8 mouse cellular contexts compared by ENCODE assay signal in the genomic region with DNA sequence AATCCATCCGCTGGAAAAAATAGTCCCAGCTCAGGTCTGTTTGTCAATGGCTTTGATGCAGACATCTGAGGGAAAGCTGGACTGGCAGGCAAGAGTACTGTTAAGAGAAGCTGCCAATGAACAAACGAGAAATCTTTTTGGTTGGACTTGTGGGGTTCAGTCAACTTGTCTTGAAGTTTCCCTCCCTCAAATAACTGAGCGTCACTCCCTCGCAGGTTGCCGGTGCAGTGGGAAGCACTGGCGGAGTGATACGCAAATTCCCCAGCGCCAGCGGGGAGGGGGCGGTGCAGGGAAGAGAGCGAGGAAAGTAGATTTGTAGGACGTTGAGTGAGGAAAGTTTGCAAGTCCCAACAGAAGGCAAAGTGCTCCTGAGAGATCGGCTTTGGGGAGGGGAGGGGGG. TPM values are rescaled to one million over a fixed set of nuclear protein-coding genes. Genes with fewer than 3 reads are reported as not detected.
DNase-seq lines count a peak whose midpoint lies in the region; ATAC-seq and TF ChIP-seq lines count a peak whose summit lies in the region.

A gene (plus strand): TSS at position 276 of the 400 bp plus-strand sequence.

- H3K4me1 ChIP-seq in forebrain, embryonic 12.5 days: no peaks in the 10 kb centered on the region
- no peaks in the 10 kb centered on the region for H3K4me1 ChIP-seq in heart, embryonic 15.5 days (replicated peaks)
- H3K4me1 ChIP-seq in kidney, postnatal 0 days (replicated peaks; ENCODE audit: insufficient read depth, low read length): no peaks in the 10 kb centered on the region
- no peaks in the 10 kb centered on the region for H3K4me1 ChIP-seq in liver, embryonic 15.5 days (replicated peaks)
- no peaks in the 10 kb centered on the region for H3K4me1 ChIP-seq in neural tube, embryonic 11.5 days (ENCODE audit: control insufficient read depth, insufficient read depth, low read length)

- no peaks in the 10 kb centered on the region for H3K36me3 ChIP-seq in forebrain, embryonic 12.5 days (replicated peaks)
- H3K36me3 ChIP-seq in heart, embryonic 15.5 days: no peaks in the 10 kb centered on the region
- no peaks in the 10 kb centered on the region for H3K36me3 ChIP-seq in kidney, postnatal 0 days (ENCODE audit: insufficient read depth, low read length)
- H3K36me3 ChIP-seq in liver, embryonic 15.5 days (replicated peaks): no peaks in the 10 kb centered on the region
- H3K36me3 ChIP-seq in neural tube, embryonic 11.5 days (ENCODE audit: control insufficient read depth, insufficient read depth, low read length): no peaks in the 10 kb centered on the region

- peak; percentile 81 for DNase-seq in ES-CJ7 (ENCODE audit: low read depth, low spot score)
- peak; percentile 91 for DNase-seq in brain, embryonic 14.5 days (ENCODE audit: low read depth)
- DNase-seq in kidney, postnatal 0 days (ENCODE audit: low spot score): peak; percentile 84
- peak; percentile 84 for DNase-seq in neural tube, embryonic 11.5 days (ENCODE audit: low spot score)
- DNase-seq in urinary bladder, adult 2 months (ENCODE audit: low spot score): peak; percentile 38

- H3K4me3 ChIP-seq in forebrain, embryonic 12.5 days (replicated peaks): peak within 1 kb of the TSS; percentile 44
- H3K4me3 ChIP-seq in heart, embryonic 15.5 days: peak within 1 kb of the TSS; percentile 61
- peak within 1 kb of the TSS; percentile 47 for H3K4me3 ChIP-seq in kidney, postnatal 0 days (replicated peaks; ENCODE audit: low read depth, low read length)
- H3K4me3 ChIP-seq in liver, embryonic 15.5 days (replicated peaks): peak within 1 kb of the TSS; percentile 35
- peak within 1 kb of the TSS; percentile 39 for H3K4me3 ChIP-seq in neural tube, embryonic 11.5 days (ENCODE audit: low read depth, low read length)

- peaks cover 28% of the 10 kb centered on the region for H3K27me3 ChIP-seq in forebrain, embryonic 12.5 days
- no peaks in the 10 kb centered on the region for H3K27me3 ChIP-seq in heart, embryonic 15.5 days
- no peaks in the 10 kb centered on the region for H3K27me3 ChIP-seq in kidney, postnatal 0 days (ENCODE audit: insufficient read depth, low read length)
- H3K27me3 ChIP-seq in liver, embryonic 15.5 days: peaks cover 11% of the 10 kb centered on the region; the same call in 1 of the 2 replicates
- H3K27me3 ChIP-seq in neural tube, embryonic 11.5 days (ENCODE audit: control insufficient read depth, insufficient read depth, low read length): peaks cover 10% of the 10 kb centered on the region

- H3K27ac ChIP-seq in forebrain, embryonic 12.5 days: no peak within 1 kb of the TSS
- H3K27ac ChIP-seq in heart, embryonic 15.5 days: peak within 1 kb of the TSS; percentile 82
- H3K27ac ChIP-seq in kidney, postnatal 0 days: peak within 1 kb of the TSS; percentile 72
- H3K27ac ChIP-seq in liver, embryonic 15.5 days (replicated peaks): no peak within 1 kb of the TSS
- H3K27ac ChIP-seq in neural tube, embryonic 11.5 days (ENCODE audit: low read depth, low read length): no peak within 1 kb of the TSS

- WGBS in forebrain, embryonic 12.5 days: 17% methylated on average over 12 of the region's 13 CpGs
- 10% methylated on average over 13 of the region's 13 CpGs for WGBS in heart, embryonic 15.5 days
- 29% methylated on average over 12 of the region's 13 CpGs for WGBS in kidney, postnatal 0 days
- WGBS in liver, embryonic 15.5 days (ENCODE audit: insufficient replicate concordance): 14% methylated on average over 11 of the region's 13 CpGs
- 15% methylated on average over 13 of the region's 13 CpGs for WGBS in neural tube, embryonic 11.5 days

- H3K4me2 ChIP-seq in forebrain, embryonic 12.5 days: peak within 1 kb of the TSS; percentile 58
- peak within 1 kb of the TSS; percentile 65 for H3K4me2 ChIP-seq in heart, embryonic 15.5 days
- H3K4me2 ChIP-seq in kidney, postnatal 0 days (ENCODE audit: low read length): peak within 1 kb of the TSS; percentile 59
- H3K4me2 ChIP-seq in liver, embryonic 15.5 days: peak within 1 kb of the TSS; percentile 53
- peak within 1 kb of the TSS; percentile 51 for H3K4me2 ChIP-seq in neural tube, embryonic 11.5 days (ENCODE audit: low read depth)

- no peak for TF ChIP-seq POLR2A in brain, embryonic 14.5 days (IDR thresholded peaks at IDR 0.05; ENCODE audit: borderline replicate concordance, extremely low read depth, insufficient read depth, insufficient read length, poor library complexity, severe bottlenecking)

- ATAC-seq in forebrain, embryonic 12.5 days (ENCODE audit: low FRiP score): peak; percentile 92
- ATAC-seq in heart, embryonic 15.5 days (replicated peaks; ENCODE audit: insufficient number of reproducible peaks, insufficient read depth, low FRiP score, low read depth): peak; percentile 81
- ATAC-seq in kidney, postnatal 0 days (replicated peaks; ENCODE audit: low FRiP score, low read depth): peak; percentile 86
- ATAC-seq in liver, embryonic 15.5 days (ENCODE audit: insufficient read depth): no peak; the same call in 1 of the 2 replicates
- peak; percentile 73 for ATAC-seq in neural tube, embryonic 11.5 days (ENCODE audit: insufficient read depth, low FRiP score, low TSS enrichment)

- no peaks in the 10 kb centered on the region for H3K9me3 ChIP-seq in forebrain, embryonic 12.5 days
- no peaks in the 10 kb centered on the region for H3K9me3 ChIP-seq in heart, embryonic 15.5 days (replicated peaks)
- no peaks in the 10 kb centered on the region for H3K9me3 ChIP-seq in kidney, postnatal 0 days (replicated peaks; ENCODE audit: low read length)
- H3K9me3 ChIP-seq in liver, embryonic 15.5 days (replicated peaks): no peaks in the 10 kb centered on the region
- no peaks in the 10 kb centered on the region for H3K9me3 ChIP-seq in neural tube, embryonic 11.5 days (ENCODE audit: control insufficient read depth, low read length)

- H3K9ac ChIP-seq in forebrain, embryonic 12.5 days: 0 out of 2 replicates have a peak within 1 kb of the TSS, but pooled peaks have one; percentile 44
- H3K9ac ChIP-seq in heart, embryonic 15.5 days: peak within 1 kb of the TSS; percentile 53
- H3K9ac ChIP-seq in kidney, postnatal 0 days (ENCODE audit: low read depth, low read length): peak within 1 kb of the TSS; percentile 65
- H3K9ac ChIP-seq in liver, embryonic 15.5 days: no peak within 1 kb of the TSS
- peak within 1 kb of the TSS; percentile 44 for H3K9ac ChIP-seq in neural tube, embryonic 11.5 days (ENCODE audit: low read length)

- TF ChIP-seq CTCF in brain, embryonic 14.5 days (IDR thresholded peaks at IDR 0.05; ENCODE audit: borderline replicate concordance, extremely low read depth, insufficient read depth, insufficient read length): no peak
- no peak for TF ChIP-seq CTCF in kidney, postnatal 0 days (IDR thresholded peaks at IDR 0.05; ENCODE audit: low read depth)

RNA-seq across cellular contexts. Expression of the gene that starts here (rescaled TPM):
- polyA plus RNA-seq in brain, embryonic 14.5 days (2012; rRNA removed): 9.3 and 14.5 TPM in 2 replicates
- 11.9 and 13.8 TPM in 2 replicates for polyA plus RNA-seq in forebrain, embryonic 12.5 days (2016; fragmentation: Nextera tagmentation; extraction: Ambion mirVana)
- polyA plus RNA-seq in heart, embryonic 15.5 days (2015; fragmentation: Nextera tagmentation; extraction: Ambion mirVana): 35.0 and 36.6 TPM in 2 replicates
- 25.1 and 25.8 TPM in 2 replicates for polyA plus RNA-seq in kidney, postnatal 0 days (2015; fragmentation: Nextera tagmentation; extraction: Ambion mirVana)
- polyA plus RNA-seq in liver, embryonic 15.5 days (2015; fragmentation: Nextera tagmentation; extraction: Ambion mirVana): 0.59 and 0.66 TPM in 2 replicates
- 11.9 and 14.0 TPM in 2 replicates for polyA plus RNA-seq in neural tube, embryonic 11.5 days (2014; fragmentation: Nextera tagmentation; extraction: Ambion mirVana)
- polyA plus RNA-seq in urinary bladder, adult 2 months (2012; rRNA removed): 63.5 and 64.2 TPM in 2 replicates

Comparison
In these comparisons a context has a peak if more than half of its experiments do, and no peak if none do; other contexts are left out.
1. DNase-seq: peak in every context shown above with its lines; median percentile 91 in brain, embryonic 14.5 days; 84 in kidney, postnatal 0 days; 84 in neural tube, embryonic 11.5 days; 81 in ES-CJ7; 38 in urinary bladder, adult 2 months.
2. H3K27ac ChIP-seq: peak in heart, embryonic 15.5 days (single experiment) and kidney, postnatal 0 days (single experiment); none in forebrain, embryonic 12.5 days (single experiment), liver, embryonic 15.5 days (single experiment) and neural tube, embryonic 11.5 days (single experiment).
3. Peak in every context shown above with its lines, with median percentiles within 50 percentile points of each other: H3K4me2 ChIP-seq and H3K4me3 ChIP-seq.